Mouse (Mus musculus): ENCODE data around the gene Pcdh7. TPM values are rescaled to one million over a fixed set of nuclear protein-coding genes. Genes with fewer than 3 reads are reported as not detected.

The Pcdh7 gene
- total and polyA plus RNA-seq, 3 experiments = not detected

DNA sequence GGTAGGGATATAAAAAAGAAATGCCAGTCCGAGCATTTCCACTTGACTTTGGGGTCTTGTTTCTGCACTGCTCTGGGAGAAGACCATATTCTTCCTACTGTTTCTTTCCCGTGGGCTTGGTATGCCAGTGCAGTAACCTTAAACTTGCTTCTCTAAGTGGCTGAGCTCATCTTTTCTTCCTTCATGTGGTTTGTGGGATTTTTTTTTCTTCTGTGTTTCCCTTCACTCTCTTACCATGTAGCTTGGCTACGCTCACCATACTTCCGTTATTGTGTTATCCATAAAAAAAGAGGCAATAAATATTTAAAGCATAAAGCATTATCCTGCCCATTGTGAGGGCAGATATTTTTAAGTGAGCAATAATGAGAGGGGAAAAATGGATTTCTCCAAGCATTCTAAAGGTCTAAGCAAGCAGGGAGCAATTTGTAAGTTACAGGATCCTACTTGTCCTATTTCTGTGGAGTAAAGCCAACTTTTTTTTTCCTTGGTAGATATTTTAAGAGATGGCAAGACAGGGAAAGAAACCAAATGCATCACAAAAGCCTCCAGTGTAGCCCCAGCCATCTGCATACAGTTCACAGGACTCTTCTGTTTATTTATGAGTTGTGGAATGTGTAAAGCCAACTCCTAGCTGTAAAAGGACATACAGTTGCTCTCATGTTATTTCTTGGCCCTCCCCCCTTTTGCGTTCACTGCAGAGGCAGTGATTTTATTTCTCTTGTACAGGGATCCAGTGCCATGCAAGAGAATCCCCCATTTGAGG lies 123.8 kb downstream of the Pcdh7 start:
- DNase-seq (ENCODE audit: low read depth, low spot score) = no peak

DNA sequence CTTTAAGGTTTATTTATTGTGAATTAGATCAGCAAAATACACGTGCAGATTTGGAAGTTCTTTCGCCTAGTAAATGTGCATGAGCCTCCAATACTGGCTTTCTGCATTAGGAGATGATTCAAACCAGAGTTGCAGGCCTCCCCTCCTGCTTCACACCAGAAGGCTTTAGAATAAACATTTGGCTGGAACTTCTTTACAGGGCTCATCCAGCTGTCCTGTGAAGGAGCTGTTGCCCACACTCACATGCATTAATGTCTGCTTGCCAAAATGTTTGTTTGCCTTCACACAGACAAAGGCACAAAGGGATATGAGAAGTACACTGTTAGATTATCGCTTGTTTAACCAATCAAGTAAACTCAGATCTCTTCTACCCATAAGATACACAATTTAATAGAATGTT lies 129.7 kb downstream of the Pcdh7 start:
- no peaks in the 10 kb centered on the region for H3K36me3 ChIP-seq (ENCODE audit: control insufficient read depth in 1 of 2, insufficient read depth in 2 of 2, low read length in 2 of 2)
- no peak for DNase-seq (ENCODE audit: low read depth, low spot score)
- H3K4me3 ChIP-seq (ENCODE audit: control insufficient read depth in 1 of 2, insufficient read depth in 1 of 2, low read depth in 2 of 2, low read length in 2 of 2) = no peak overlapping the region
- H3K9ac ChIP-seq (ENCODE audit: control insufficient read depth, low read depth, low read length, poor library complexity, severe bottlenecking) = no peak overlapping the region
- no peaks in the 10 kb centered on the region for H3K9me3 ChIP-seq (replicated peaks; ENCODE audit: insufficient read depth, low read length)
- no peaks in the 10 kb centered on the region for H3K4me1 ChIP-seq (ENCODE audit: control insufficient read depth in 1 of 2, insufficient read depth in 2 of 2, low read length in 2 of 2)
- H3K27me3 ChIP-seq (ENCODE audit: control insufficient read depth in 1 of 2, insufficient read depth in 2 of 2, low read length in 2 of 2) = no peaks in the 10 kb centered on the region
- H3K79me2 ChIP-seq (ENCODE audit: control insufficient read depth, insufficient read depth, low read length, poor library complexity) = no peaks in the 10 kb centered on the region
- TF ChIP-seq NELFE (IDR thresholded peaks at IDR 0.05; ENCODE audit: low read depth, low read length) = no peak
- TF ChIP-seq GABPA (IDR thresholded peaks at IDR 0.05; ENCODE audit: low read depth, low read length) = no peak
- TF ChIP-seq MEF2A (IDR thresholded peaks at IDR 0.05; ENCODE audit: extremely low read depth, insufficient replicate concordance, low read depth, low read length, poor library complexity, severe bottlenecking) = no peak
- TF ChIP-seq MAFK (IDR thresholded peaks at IDR 0.05; ENCODE audit: borderline replicate concordance, low read depth, low read length) = no peak
- no peak for TF ChIP-seq MYB (IDR thresholded peaks at IDR 0.05; ENCODE audit: low read depth, low read length)
- TF ChIP-seq UBTF (IDR thresholded peaks at IDR 0.05; ENCODE audit: borderline replicate concordance, insufficient read depth, low read depth, low read length) = no peak
- TF ChIP-seq CHD2 (IDR thresholded peaks at IDR 0.05; ENCODE audit: low read length) = no peak
- no peak for TF ChIP-seq MAX (IDR thresholded peaks at IDR 0.05; ENCODE audit: low read length)
- no peak for TF ChIP-seq GATA1 (IDR thresholded peaks at IDR 0.05; ENCODE audit: low read depth, low read length)
- TF ChIP-seq JUND (IDR thresholded peaks at IDR 0.05; ENCODE audit: low read depth, low read length) = no peak
- TF ChIP-seq USF2 (IDR thresholded peaks at IDR 0.05; ENCODE audit: borderline replicate concordance in 1 of 2, insufficient read depth in 1 of 2, low read depth in 1 of 2, low read length in 2 of 2) = no peak
- TF ChIP-seq RAD21 (IDR thresholded peaks at IDR 0.05; ENCODE audit: low read depth, low read length) = no peak
- TF ChIP-seq NRF1 (IDR thresholded peaks at IDR 0.05; ENCODE audit: insufficient read depth, low read depth, low read length, poor library complexity, severe bottlenecking) = no peak
- TF ChIP-seq TAL1 (IDR thresholded peaks at IDR 0.05; ENCODE audit: low read length) = no peak
- TF ChIP-seq POLR2A (IDR thresholded peaks at IDR 0.05; ENCODE audit: control insufficient read depth in 1 of 2, insufficient read depth in 1 of 2, low read depth in 1 of 2, low read length in 2 of 2, poor library complexity in 1 of 2) = no peak
- TF ChIP-seq ZMIZ1 (IDR thresholded peaks at IDR 0.05; ENCODE audit: low read depth, low read length) = no peak
- TF ChIP-seq POLR2AphosphoS2 (IDR thresholded peaks at IDR 0.05; ENCODE audit: low read length) = no peak
- no peak for TF ChIP-seq SIN3A (IDR thresholded peaks at IDR 0.05; ENCODE audit: low read length)
- H3K27ac ChIP-seq (ENCODE audit: control insufficient read depth, low read depth, low read length) = no peak overlapping the region

More for the DNA sequence above, 123.8 kb downstream of the Pcdh7 start:
- Histone ChIP-seq H3K27me3 (ENCODE audit: control insufficient read depth in 1 of 2, insufficient read depth in 2 of 2, low read length in 2 of 2) (no peaks in the 10 kb centered on the region), H3K27ac (ENCODE audit: control insufficient read depth, low read depth, low read length) (no peak overlapping the region), H3K79me2 (ENCODE audit: control insufficient read depth, insufficient read depth, low read length, poor library complexity) (no peaks in the 10 kb centered on the region), H3K4me1 (ENCODE audit: control insufficient read depth in 1 of 2, insufficient read depth in 2 of 2, low read length in 2 of 2) (no peaks in the 10 kb centered on the region), H3K36me3 (ENCODE audit: control insufficient read depth in 1 of 2, insufficient read depth in 2 of 2, low read length in 2 of 2) (no peaks in the 10 kb centered on the region), H3K9me3 (replicated peaks; ENCODE audit: insufficient read depth, low read length) (no peaks in the 10 kb centered on the region), H3K9ac (ENCODE audit: control insufficient read depth, low read depth, low read length, poor library complexity, severe bottlenecking) (no peak overlapping the region), H3K4me3 (ENCODE audit: control insufficient read depth in 1 of 2, insufficient read depth in 1 of 2, low read depth in 2 of 2, low read length in 2 of 2) (no peak overlapping the region)
- no peak for TF ChIP-seq ETS1 (IDR thresholded peaks at IDR 0.05; ENCODE audit: low read depth, low read length)
- TF ChIP-seq EP300 (IDR thresholded peaks at IDR 0.05; ENCODE audit: low read depth in 1 of 2, low read length in 2 of 2) = no peak
- TF ChIP-seq UBTF (IDR thresholded peaks at IDR 0.05; ENCODE audit: borderline replicate concordance, insufficient read depth, low read depth, low read length) = no peak
- no peak for TF ChIP-seq SMC3 (IDR thresholded peaks at IDR 0.05; ENCODE audit: low read depth, low read length)
- no peak for TF ChIP-seq ZC3H11A (IDR thresholded peaks at IDR 0.05; ENCODE audit: low read depth, low read length)
- TF ChIP-seq USF1 (IDR thresholded peaks at IDR 0.05; ENCODE audit: low read depth, low read length) = no peak
- TF ChIP-seq JUND (IDR thresholded peaks at IDR 0.05; ENCODE audit: low read depth, low read length) = no peak
- TF ChIP-seq MAX (IDR thresholded peaks at IDR 0.05; ENCODE audit: low read length) = no peak
- no peak for TF ChIP-seq MAZ (IDR thresholded peaks at IDR 0.05; ENCODE audit: low read depth, low read length)
- no peak for TF ChIP-seq RAD21 (IDR thresholded peaks at IDR 0.05; ENCODE audit: low read depth, low read length)
- TF ChIP-seq POLR2AphosphoS2 (IDR thresholded peaks at IDR 0.05; ENCODE audit: low read length) = no peak
- TF ChIP-seq TAL1 (IDR thresholded peaks at IDR 0.05; ENCODE audit: low read length) = no peak
- TF ChIP-seq ZMIZ1 (IDR thresholded peaks at IDR 0.05; ENCODE audit: low read depth, low read length) = no peak
- TF ChIP-seq SIN3A (IDR thresholded peaks at IDR 0.05; ENCODE audit: low read length) = no peak
- no peak for TF ChIP-seq RCOR1 (IDR thresholded peaks at IDR 0.05; ENCODE audit: low read depth, low read length)
- TF ChIP-seq POLR2A (IDR thresholded peaks at IDR 0.05; ENCODE audit: control insufficient read depth in 1 of 2, insufficient read depth in 1 of 2, low read depth in 1 of 2, low read length in 2 of 2, poor library complexity in 1 of 2) = no peak
- no peak for TF ChIP-seq MXI1 (IDR thresholded peaks at IDR 0.05; ENCODE audit: low read depth, low read length)
- TF ChIP-seq POLR2AphosphoS5 (IDR thresholded peaks at IDR 0.05; ENCODE audit: borderline replicate concordance, low read depth, low read length) = no peak
- no peak for TF ChIP-seq TCF12 (IDR thresholded peaks at IDR 0.05; ENCODE audit: low read depth, low read length)

All from MEL (cell line).